Mouse (Mus musculus) liver, postnatal 0 days (tissue): ENCODE measurements around the gene Grrp1.

ENCODE experiments used
- CTCF ChIP-seq: sonication (generic); IDR thresholded peaks from 2 replicates; pipeline ENCODE4 v1.5.1; 2016; ENCODE audit warnings: antibody characterized with exemption, low read depth
- EP300 ChIP-seq: IDR thresholded peaks from 2 replicates; pipeline ENCODE4 v1.6.1; 2016; ENCODE audit warnings: antibody characterized with exemption, low read depth, mild to moderate bottlenecking

GRCm38 (mm10) chr4:134246719-134247258, 7.1 kb downstream of the Grrp1 start, which contains the start of gene Gm30191:
- TF ChIP-seq EP300 (no peak), CTCF (no peak)
